Mouse (Mus musculus): Measurements from ENCODE around the gene Hsd11b2.

DNA sequence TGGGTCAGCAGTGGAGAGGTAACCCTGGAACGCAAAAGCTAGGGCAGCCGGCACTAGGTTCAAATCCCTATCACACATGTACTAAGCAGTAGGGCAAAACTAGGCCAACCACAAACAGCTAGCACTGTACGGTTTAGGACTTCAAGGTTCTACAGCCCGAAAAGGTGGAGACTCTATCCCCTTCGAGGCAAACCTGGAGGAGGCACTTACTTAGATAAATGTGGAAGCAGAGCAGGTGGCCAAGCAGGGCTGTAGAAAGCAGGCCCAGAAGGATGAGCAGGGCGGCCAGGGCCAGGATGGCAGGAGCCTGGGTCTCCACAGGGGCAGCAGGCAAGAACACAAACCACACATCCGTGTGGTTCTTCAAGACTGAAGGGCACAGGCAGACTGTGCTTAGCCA is 42.4 kb upstream of the Hsd11b2 start:
- TF ChIP-seq CTCF (IDR thresholded peaks at IDR 0.05; ENCODE audit: low read depth) (no peak), EP300 (IDR thresholded peaks at IDR 0.05; ENCODE audit: low read depth) (no peak)
